Mouse (Mus musculus) forebrain, embryonic 13.5 days (tissue): ENCODE results near the gene Bnc2. TPM values are rescaled to one million over a fixed set of nuclear protein-coding genes. Genes with fewer than 3 reads are reported as not detected.

ENCODE experiments used
- ATAC-seq: fragments of 200-750 bp; cut with Nextera tagmentation; 2 replicates; pipeline ENCODE4 v1.8.0; 2017
- H3K27ac ChIP-seq: fragments of 300-500 bp; sonication (generic); 2 replicates; pipeline ENCODE4 v1.5.1; 2015; ENCODE audit warnings: inconsistent platforms, mild to moderate bottlenecking, moderate library complexity
- H3K27me3 ChIP-seq: fragments of 300-500 bp; sonication (generic); 2 replicates; pipeline ENCODE4 v1.6.1; 2015; ENCODE audit warnings: mild to moderate bottlenecking, inconsistent platforms
- H3K36me3 ChIP-seq: fragments of 300-500 bp; sonication (generic); 2 replicates; pipeline ENCODE4 v1.6.1; 2015; ENCODE audit warnings: mild to moderate bottlenecking, inconsistent platforms; ENCODE audit not compliant: poor library complexity, severe bottlenecking
- H3K4me1 ChIP-seq: fragments of 300-500 bp; sonication (generic); 2 replicates; pipeline ENCODE4 v1.6.1; 2015; ENCODE audit warnings: inconsistent platforms
- H3K4me2 ChIP-seq: fragments of 300-500 bp; sonication (generic); 2 replicates; pipeline ENCODE4 v1.6.1; 2015; ENCODE audit warnings: inconsistent platforms, mild to moderate bottlenecking, moderate library complexity
- H3K4me3 ChIP-seq: fragments of 300-500 bp; sonication (generic); 2 replicates; pipeline ENCODE4 v1.5.1; 2015; ENCODE audit warnings: mild to moderate bottlenecking, inconsistent platforms
- H3K9ac ChIP-seq: fragments of 300-500 bp; sonication (generic); 2 replicates; pipeline ENCODE4 v1.6.1; 2015; ENCODE audit warnings: mild to moderate bottlenecking, inconsistent platforms
- H3K9me3 ChIP-seq: fragments of 300-500 bp; sonication (generic); replicated peaks from 2 replicates; pipeline ENCODE4 v1.6.1; 2016; ENCODE audit warnings: inconsistent platforms
- WGBS: fragments of 180-500 bp; shearing (Covaris S2); methylation state at CpG from one replicate; pipeline ENCODE4 v1.1.7; 2015; 5-methylcytosine and 5-hydroxymethylcytosine counted together
- polyA plus RNA-seq: library from polyadenylated mRNA; unstranded; fragments of >200 nt; fragmentation: Nextera tagmentation; extraction: Ambion mirVana; gene quantifications from 2 replicates; pipeline ENCODE4 v1.2.1, GENCODE M21; 2015

Gene Bnc2
- polyA plus RNA-seq, 1 experiment from 2014 or later, result 1.8 TPM

GRCm38 (mm10) chr4:84324371-84324770, 350.7 kb downstream of the Bnc2 start:
- H3K27me3 ChIP-seq, result 0 out of 2 replicates have a peak, but pooled peaks cover 3% of the 10 kb centered on the region
- no peak overlapping the region for H3K9ac ChIP-seq
- H3K4me3 ChIP-seq, result no peak overlapping the region
- H3K4me1 ChIP-seq, result peaks cover 11% of the 10 kb centered on the region; the same call in 1 of the 2 replicates
- H3K36me3 ChIP-seq, result no peaks in the 10 kb centered on the region
- H3K9me3 ChIP-seq, result no peaks in the 10 kb centered on the region
- 14% methylated on average over 4 of the region's 4 CpGs for WGBS
- peak; percentile 70 for ATAC-seq
- no peak overlapping the region for H3K27ac ChIP-seq
- no peak overlapping the region for H3K4me2 ChIP-seq

GRCm38 (mm10) chr4:84321598-84321997, 353.5 kb downstream of the Bnc2 start:
- Histone ChIP-seq H3K27ac (no peak overlapping the region), H3K36me3 (no peaks in the 10 kb centered on the region), H3K9me3 (no peaks in the 10 kb centered on the region), H3K4me2 (no peak overlapping the region), H3K9ac (no peak overlapping the region), H3K27me3 (0 out of 2 replicates have a peak, but pooled peaks cover 3% of the 10 kb centered on the region), H3K4me1 (peaks cover 14% of the 10 kb centered on the region), H3K4me3 (no peak overlapping the region)
- WGBS, result 41% methylated on average over 2 of the region's 2 CpGs
- ATAC-seq, result no peak

- Histone ChIP-seq H3K9ac (no peak overlapping the region), H3K4me3 (no peak overlapping the region), H3K9me3 (no peaks in the 10 kb centered on the region), H3K4me1 (peaks cover 3% of the 10 kb centered on the region; the same call in 1 of the 2 replicates), H3K27ac (no peak overlapping the region), H3K4me2 (no peak overlapping the region), H3K36me3 (no peaks in the 10 kb centered on the region), H3K27me3 (0 out of 2 replicates have a peak, but pooled peaks cover 1% of the 10 kb centered on the region)
- WGBS, result 91% methylated on average over 3 of the region's 3 CpGs
- no peak for ATAC-seq
These were observed 357.7 kb downstream of the Bnc2 start for GRCm38 (mm10) chr4:84317421-84317820.

- ATAC-seq, result no peak
- no peaks in the 10 kb centered on the region for H3K36me3 ChIP-seq
- H3K4me2 ChIP-seq, result no peak overlapping the region
- no peak overlapping the region for H3K27ac ChIP-seq
- H3K27me3 ChIP-seq, result 0 out of 2 replicates have a peak, but pooled peaks cover 2% of the 10 kb centered on the region
- H3K4me3 ChIP-seq, result no peak overlapping the region
- 81% methylated on average over 2 of the region's 2 CpGs for WGBS
- H3K9ac ChIP-seq, result no peak overlapping the region
- no peaks in the 10 kb centered on the region for H3K9me3 ChIP-seq
- peaks cover 7% of the 10 kb centered on the region; the same call in 1 of the 2 replicates for H3K4me1 ChIP-seq
These were observed 363.7 kb downstream of the Bnc2 start for GRCm38 (mm10) chr4:84311371-84311770.

GRCm38 (mm10) chr4:84310851-84311250, 364.2 kb downstream of the Bnc2 start:
- Histone ChIP-seq H3K4me1 (peaks cover 7% of the 10 kb centered on the region; the same call in 1 of the 2 replicates), H3K9me3 (no peaks in the 10 kb centered on the region), H3K36me3 (no peaks in the 10 kb centered on the region), H3K27ac (no peak overlapping the region), H3K4me2 (no peak overlapping the region), H3K9ac (no peak overlapping the region), H3K4me3 (no peak overlapping the region), H3K27me3 (0 out of 2 replicates have a peak, but pooled peaks cover 2% of the 10 kb centered on the region)
- WGBS, result 84% methylated on average over 3 of the region's 3 CpGs
- ATAC-seq, result no peak

- WGBS, result 27% methylated on average over 4 of the region's 4 CpGs
- no peaks in the 10 kb centered on the region for H3K9me3 ChIP-seq
- H3K4me1 ChIP-seq, result peaks cover 7% of the 10 kb centered on the region; the same call in 1 of the 2 replicates
- H3K36me3 ChIP-seq, result no peaks in the 10 kb centered on the region
- H3K4me2 ChIP-seq, result no peak overlapping the region
- ATAC-seq, result peak; percentile 70
- no peak overlapping the region for H3K4me3 ChIP-seq
- no peak overlapping the region for H3K27ac ChIP-seq
- no peak overlapping the region for H3K9ac ChIP-seq
- H3K27me3 ChIP-seq, result 0 out of 2 replicates have a peak, but pooled peaks cover 2% of the 10 kb centered on the region
These were observed 366.7 kb downstream of the Bnc2 start for GRCm38 (mm10) chr4:84308226-84308862.

GRCm38 (mm10) chr4:84306928-84307606, 368.0 kb downstream of the Bnc2 start:
- Histone ChIP-seq H3K9ac (no peak overlapping the region), H3K4me1 (peaks cover 7% of the 10 kb centered on the region; the same call in 1 of the 2 replicates), H3K4me2 (no peak overlapping the region), H3K9me3 (no peaks in the 10 kb centered on the region), H3K27ac (no peak overlapping the region), H3K27me3 (0 out of 2 replicates have a peak, but pooled peaks cover 2% of the 10 kb centered on the region), H3K36me3 (no peaks in the 10 kb centered on the region), H3K4me3 (no peak overlapping the region)
- peak; percentile 48; the same call in 1 of the 2 replicates for ATAC-seq
- WGBS, result 61% methylated on average over 9 of the region's 9 CpGs

GRCm38 (mm10) chr4:84302949-84303348, 372.1 kb downstream of the Bnc2 start:
- Histone ChIP-seq H3K4me1 (0 out of 2 replicates have a peak, but pooled peaks cover 2% of the 10 kb centered on the region), H3K9ac (no peak overlapping the region), H3K27ac (no peak overlapping the region), H3K36me3 (no peaks in the 10 kb centered on the region), H3K4me3 (no peak overlapping the region), H3K27me3 (no peaks in the 10 kb centered on the region), H3K9me3 (peaks cover 7% of the 10 kb centered on the region; the same call in 1 of the 2 replicates), H3K4me2 (no peak overlapping the region)
- WGBS, result 95% methylated on average over 3 of the region's 3 CpGs
- ATAC-seq, result no peak

GRCm38 (mm10) chr4:84285153-84285552, 389.9 kb downstream of the Bnc2 start:
- ATAC-seq, result no peak
- Histone ChIP-seq H3K4me1 (no peaks in the 10 kb centered on the region), H3K4me3 (no peak overlapping the region), H3K36me3 (no peaks in the 10 kb centered on the region), H3K4me2 (no peak overlapping the region), H3K9me3 (no peaks in the 10 kb centered on the region), H3K9ac (no peak overlapping the region), H3K27me3 (peaks cover 28% of the 10 kb centered on the region), H3K27ac (no peak overlapping the region)
- 61% methylated on average over 5 of the region's 5 CpGs for WGBS

GRCm38 (mm10) chr4:84282651-84283050, 392.4 kb downstream of the Bnc2 start:
- ATAC-seq, result peak; percentile 58; the same call in 1 of the 2 replicates
- Histone ChIP-seq H3K27me3 (peaks cover 27% of the 10 kb centered on the region), H3K4me3 (no peak overlapping the region), H3K4me2 (no peak overlapping the region), H3K4me1 (no peaks in the 10 kb centered on the region), H3K9me3 (no peaks in the 10 kb centered on the region), H3K27ac (no peak overlapping the region), H3K9ac (no peak overlapping the region), H3K36me3 (no peaks in the 10 kb centered on the region)
- WGBS, result 79% methylated on average over 2 of the region's 2 CpGs

- no peaks in the 10 kb centered on the region for H3K9me3 ChIP-seq
- WGBS, result 91% methylated on average over 6 of the region's 6 CpGs
- ATAC-seq, result no peak
These were observed 396.9 kb downstream of the Bnc2 start for GRCm38 (mm10) chr4:84278156-84278555.

GRCm38 (mm10) chr4:84276081-84276480, 399.0 kb downstream of the Bnc2 start:
- ATAC-seq, result peak; percentile 33; the same call in 1 of the 2 replicates
- no peak overlapping the region for H3K9ac ChIP-seq
- no peak overlapping the region for H3K4me3 ChIP-seq
- H3K4me2 ChIP-seq, result no peak overlapping the region
- no peak overlapping the region for H3K27ac ChIP-seq
- peaks cover 17% of the 10 kb centered on the region for H3K4me1 ChIP-seq
- peaks cover 32% of the 10 kb centered on the region for H3K27me3 ChIP-seq
- no peaks in the 10 kb centered on the region for H3K36me3 ChIP-seq
- WGBS, result 87% methylated on average over 14 of the region's 14 CpGs
- H3K9me3 ChIP-seq, result no peaks in the 10 kb centered on the region

More at GRCm38 (mm10) chr4:84278156-84278555, 396.9 kb downstream of the Bnc2 start:
- no peak overlapping the region for H3K4me3 ChIP-seq
- no peak overlapping the region for H3K4me2 ChIP-seq
- H3K36me3 ChIP-seq, result no peaks in the 10 kb centered on the region
- H3K9ac ChIP-seq, result no peak overlapping the region
- H3K4me1 ChIP-seq, result peaks cover 17% of the 10 kb centered on the region
- no peak overlapping the region for H3K27ac ChIP-seq
- H3K27me3 ChIP-seq, result peaks cover 20% of the 10 kb centered on the region
